Mouse (Mus musculus): ENCODE data around the gene Dmxl2.

Dmxl2 gene

DNA sequence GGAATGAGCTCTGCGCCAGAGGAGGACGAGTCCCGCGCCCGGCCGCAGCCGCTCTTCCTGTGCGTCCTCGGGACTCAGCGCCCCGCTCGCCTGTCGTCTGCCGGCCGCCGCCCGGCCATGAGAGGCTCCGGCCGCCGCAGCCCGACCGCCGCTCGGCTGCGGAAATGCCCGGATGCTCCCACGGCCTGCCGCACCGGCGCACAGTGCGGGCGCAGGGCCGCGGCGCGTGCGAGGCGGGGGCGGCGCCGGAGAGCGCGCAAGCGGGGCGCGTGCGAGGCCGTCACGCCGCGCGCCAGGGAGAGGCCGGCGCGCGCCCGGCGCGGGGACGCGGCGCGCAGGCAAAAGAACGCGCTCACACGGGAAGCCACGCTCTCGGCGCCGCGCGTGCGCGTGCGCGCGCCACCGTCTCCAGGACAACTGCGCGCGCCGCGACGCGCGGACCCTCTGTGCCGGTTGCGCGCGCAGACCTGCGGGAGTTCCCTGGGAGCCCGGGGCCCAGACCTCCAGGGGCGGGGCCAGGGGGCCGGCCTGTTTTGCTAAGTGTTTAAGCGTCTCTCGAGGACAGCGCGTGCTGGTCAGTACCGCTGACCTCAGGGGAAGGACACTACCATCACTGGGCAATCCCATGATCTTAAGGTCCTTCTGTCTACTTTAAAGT is at the start of gene Dmxl2:
Gene Dmxl2 (minus strand): TSS at position 174 of the 658 bp plus-strand sequence.
- ATAC-seq (ENCODE audit: insufficient number of reproducible peaks, low FRiP score, low TSS enrichment), result peak; percentile 88

DNA sequence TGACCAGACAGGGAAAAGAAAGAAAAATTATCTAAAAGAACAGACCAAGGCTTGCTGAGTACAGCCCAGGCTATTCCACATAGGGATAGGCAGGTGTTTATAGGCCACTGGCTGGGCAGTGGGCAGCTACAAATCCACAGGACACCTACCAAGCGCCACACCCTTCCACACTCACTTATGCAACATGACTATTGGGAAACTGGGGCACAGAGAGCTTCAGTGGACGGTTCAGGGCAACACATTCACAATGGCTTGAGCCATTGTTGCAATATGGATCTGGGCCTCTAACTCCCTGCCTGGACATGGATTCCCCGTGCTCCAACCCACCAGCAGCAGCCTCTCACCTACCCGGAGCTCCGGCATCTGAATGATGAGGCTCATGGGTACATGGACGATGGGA is 48.0 kb upstream of the Dmxl2 start:
- no peak for ATAC-seq (ENCODE audit: insufficient number of reproducible peaks, low FRiP score, low TSS enrichment)

DNA sequence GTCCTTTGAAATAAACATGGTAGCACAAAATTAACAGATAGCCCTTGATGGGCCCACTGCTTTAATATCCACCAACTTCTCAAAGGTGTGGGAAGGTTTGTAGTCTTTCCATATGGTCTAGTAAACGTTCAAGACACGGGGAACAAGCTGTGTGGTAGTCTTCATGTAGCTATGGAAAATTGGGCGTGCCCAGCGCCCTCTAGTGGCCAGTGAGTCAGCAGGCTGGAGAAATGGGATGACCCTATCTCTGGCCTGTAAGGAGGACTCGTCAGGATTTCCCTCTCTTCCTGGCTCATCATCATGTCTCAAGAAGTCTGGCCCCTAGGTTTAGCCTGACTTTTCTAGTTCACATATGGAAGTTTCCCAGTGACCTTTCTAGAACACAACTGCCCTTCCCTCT is 46.1 kb upstream of the Dmxl2 start:
- ATAC-seq (ENCODE audit: insufficient number of reproducible peaks, low FRiP score, low TSS enrichment), result 0 out of 2 replicates have a peak, but pooled peaks have one; percentile 39

DNA sequence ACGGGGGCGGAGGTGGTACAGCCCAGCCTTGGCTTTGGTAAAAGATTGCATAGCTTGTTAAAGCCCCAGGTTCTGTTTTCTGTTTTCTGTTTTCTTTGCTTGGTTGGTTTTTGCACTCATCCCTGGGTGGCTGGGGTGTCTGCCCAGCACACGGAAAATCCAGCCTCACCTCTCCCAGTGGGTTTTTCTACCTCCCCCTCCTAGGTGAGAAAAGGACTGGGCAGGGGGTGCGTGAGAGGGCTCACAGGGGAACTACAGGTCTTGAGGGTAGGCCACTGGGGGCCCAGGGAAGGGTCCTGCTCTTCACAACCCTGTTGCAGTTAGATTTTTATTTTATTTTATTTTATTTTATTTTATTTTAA is 43.5 kb upstream of the Dmxl2 start:
- no peak for ATAC-seq (ENCODE audit: insufficient number of reproducible peaks, low FRiP score, low TSS enrichment)

DNA sequence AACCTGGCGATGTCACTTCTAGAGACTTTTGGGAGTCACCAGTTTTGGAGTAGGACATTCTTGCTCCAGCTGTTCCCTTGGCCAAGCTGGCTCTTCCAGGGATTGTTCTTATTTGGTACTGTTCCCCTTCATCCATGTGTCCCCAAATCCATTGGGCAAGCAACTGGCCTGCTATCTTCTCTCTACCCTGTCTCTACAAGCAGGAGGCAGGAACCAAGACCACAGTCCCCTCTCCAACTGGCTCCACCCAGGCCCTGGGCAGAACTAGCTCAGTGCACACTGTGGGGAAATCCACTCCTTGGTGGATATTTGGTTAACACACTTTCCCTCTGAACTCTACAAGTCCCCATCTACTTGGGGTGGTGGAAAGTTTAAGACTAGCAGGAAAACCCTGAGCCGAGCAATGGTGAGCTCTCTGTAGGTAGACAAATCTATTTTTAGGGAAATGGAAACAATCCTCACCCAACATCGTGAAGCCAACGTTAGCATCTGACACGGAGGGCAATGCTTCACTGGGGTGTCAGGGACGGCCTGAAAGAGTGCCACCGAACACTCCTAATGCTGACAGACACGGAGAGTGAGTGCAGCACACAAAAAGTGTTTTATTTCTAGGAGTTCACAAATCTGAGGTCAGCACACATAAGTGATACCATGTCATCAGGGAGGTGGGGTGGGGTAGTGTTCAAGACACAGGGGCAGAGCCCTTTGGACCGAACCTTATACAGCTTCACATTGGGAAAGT is 43.0 kb upstream of the Dmxl2 start:
- no peak for ATAC-seq (ENCODE audit: insufficient number of reproducible peaks, low FRiP score, low TSS enrichment)

DNA sequence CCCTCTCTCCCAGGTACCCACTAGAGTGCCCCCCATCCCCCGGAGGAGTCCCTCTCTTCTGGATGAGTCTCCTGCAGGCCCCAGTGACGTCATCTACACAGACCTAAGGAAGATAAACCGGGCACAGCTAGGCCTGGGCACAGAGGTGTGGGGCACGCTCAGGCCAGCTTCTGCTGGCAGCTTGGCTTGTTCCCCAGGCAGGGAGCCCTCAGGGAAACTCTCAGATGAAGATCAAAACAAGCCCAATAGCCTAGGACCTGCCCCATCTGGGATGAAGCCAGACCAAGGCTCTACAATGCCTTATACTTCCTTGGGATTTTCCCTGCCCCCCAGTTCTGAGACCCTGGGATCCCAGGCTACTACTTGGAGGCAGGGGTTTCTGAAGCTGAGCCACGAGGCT is 39.4 kb upstream of the Dmxl2 start:
- ATAC-seq (ENCODE audit: insufficient number of reproducible peaks, low FRiP score, low TSS enrichment), result no peak

DNA sequence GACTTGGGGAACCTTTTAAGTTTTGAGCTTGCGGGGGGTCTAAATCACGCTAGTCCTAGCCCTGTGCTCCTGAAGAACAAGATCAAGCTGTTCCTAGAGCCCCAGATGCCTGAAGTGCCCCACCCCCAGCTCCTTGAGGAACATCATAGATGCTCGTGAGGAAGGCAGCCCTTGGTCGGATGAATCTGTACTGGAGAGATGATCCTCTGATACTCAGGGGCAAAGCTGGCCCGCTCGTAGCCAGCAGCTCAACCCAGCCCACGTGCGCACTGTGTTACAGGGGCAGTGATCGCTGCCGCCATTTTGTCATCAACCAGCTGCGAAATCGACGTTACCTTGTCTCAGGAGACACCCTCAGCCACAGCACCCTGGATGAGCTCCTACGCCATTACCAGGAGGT is 37.3 kb upstream of the Dmxl2 start, which contains the start of gene Sh2d7:
Gene Sh2d7 (plus strand): TSS at position 301 of the 400 bp plus-strand sequence.
- no peak for ATAC-seq (ENCODE audit: insufficient number of reproducible peaks, low FRiP score, low TSS enrichment)

DNA sequence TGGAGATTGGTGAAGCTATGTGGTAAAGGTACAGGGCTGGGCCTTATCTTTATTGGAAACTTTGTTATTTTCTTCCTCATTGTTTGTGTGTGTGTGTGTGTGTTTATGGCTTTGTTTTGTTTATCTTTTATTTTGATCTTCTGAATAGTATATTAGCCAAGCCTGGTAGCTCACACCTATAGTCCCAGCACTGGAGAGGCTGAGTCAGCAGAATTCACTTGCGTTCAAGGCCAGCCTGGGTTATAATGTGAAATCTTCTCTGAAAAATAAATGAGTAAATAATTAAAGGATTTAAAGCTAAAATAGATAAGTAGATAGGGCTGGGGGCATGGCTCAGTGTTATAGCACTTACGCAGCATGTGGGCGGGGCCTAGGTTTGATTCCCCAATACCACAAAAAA is 36.8 kb upstream of the Dmxl2 start:
- no peak for ATAC-seq (ENCODE audit: insufficient number of reproducible peaks, low FRiP score, low TSS enrichment)

DNA sequence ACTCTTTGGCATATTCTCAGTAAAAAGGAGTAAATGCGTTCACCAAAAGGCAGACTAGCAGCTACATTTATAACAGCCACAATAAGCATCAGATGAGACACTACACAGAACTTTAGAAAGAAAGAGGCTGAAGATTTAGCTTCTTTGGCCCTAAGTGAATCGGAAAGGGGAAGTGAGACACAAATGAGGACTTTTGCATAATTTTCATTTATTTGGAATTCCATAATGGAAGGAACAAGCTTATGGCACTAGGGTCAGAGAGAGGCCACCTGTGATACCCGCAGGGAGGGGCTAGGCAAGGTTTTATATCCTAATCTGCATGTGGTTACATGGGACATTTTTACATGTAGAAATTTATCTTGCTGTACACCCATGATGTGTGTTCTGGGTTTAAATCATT is 36.1 kb upstream of the Dmxl2 start:
- no peak for ATAC-seq (ENCODE audit: insufficient number of reproducible peaks, low FRiP score, low TSS enrichment)

DNA sequence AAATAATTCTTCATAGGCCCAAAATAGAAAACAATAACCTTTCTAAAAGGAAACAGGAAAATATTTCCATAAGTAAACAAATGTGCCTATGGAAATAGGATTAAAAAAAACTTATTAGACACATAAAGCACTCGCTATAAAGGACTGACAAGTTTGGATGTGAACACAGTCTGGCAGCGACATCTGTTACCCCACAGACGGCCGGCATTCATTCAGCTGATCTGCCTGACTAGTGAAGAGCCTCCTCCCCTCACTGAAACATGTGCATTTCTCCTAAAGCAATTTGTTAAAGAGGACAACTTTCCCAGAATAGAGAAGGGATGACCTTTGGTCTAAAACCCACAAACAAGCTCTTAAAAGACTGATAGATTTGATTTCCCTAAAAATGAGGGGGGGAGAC is 35.6 kb upstream of the Dmxl2 start:
- no peak for ATAC-seq (ENCODE audit: insufficient number of reproducible peaks, low FRiP score, low TSS enrichment)

DNA sequence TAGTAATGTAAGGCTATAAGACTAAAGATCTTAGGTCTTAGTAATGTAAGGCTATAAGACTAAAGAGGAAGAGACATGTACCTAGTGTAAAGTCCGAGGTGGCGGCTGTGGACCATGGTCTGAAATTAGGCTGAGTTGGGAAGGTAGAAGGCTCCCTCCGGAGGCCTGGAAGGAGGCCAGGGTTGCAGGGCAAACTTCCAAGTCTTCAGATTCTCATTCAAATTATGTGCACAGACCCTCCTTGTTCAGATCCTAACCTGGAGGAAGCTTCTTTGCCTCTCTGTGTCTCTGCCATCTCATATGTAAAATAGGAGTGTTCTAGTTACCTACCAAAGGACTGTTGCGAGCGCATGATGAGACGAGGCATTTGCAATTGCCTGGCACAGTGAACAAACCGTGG is 34.8 kb upstream of the Dmxl2 start:
- no peak for ATAC-seq (ENCODE audit: insufficient number of reproducible peaks, low FRiP score, low TSS enrichment)

DNA sequence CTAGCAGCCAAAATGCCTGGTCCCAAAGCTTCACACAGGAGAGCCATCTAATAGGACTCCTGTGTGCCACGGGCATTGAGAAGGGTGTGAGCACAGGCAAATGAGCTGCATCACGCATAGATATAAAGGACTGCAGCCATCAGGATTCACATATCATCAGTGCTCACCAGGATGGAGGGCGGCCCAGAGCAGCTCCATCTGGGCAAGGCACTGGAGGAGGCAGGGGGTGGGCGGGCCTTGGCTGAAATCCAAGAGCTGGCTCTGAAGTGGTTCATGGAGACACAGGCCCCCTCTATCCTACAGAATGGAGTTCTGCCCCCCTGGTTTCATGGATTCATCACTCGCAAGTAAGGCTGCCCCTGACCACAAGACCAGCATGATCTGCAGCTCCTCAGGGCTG is 32.5 kb upstream of the Dmxl2 start:
- ATAC-seq (ENCODE audit: insufficient number of reproducible peaks, low FRiP score, low TSS enrichment), result peak; percentile 31; the same call in 1 of the 2 replicates

DNA sequence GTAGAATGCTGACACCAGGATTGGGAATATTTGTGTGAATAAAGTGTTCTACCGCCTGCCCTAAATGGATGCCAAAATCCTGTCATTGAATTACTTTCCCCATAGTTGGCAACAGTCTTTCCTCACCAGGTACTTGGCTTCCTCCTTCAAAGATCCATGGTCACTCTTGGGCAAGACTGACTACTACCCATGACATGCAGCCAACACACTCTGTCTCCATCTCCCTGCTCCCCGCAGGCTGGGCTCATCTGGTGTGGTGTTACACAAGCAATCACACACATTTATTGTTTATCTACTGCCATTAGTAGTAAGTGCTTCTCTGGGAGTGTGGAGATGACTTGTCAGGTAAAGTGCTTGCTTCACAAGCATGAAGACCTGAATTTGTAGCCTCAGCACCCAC is 31.5 kb upstream of the Dmxl2 start:
- ATAC-seq (ENCODE audit: insufficient number of reproducible peaks, low FRiP score, low TSS enrichment), result no peak

DNA sequence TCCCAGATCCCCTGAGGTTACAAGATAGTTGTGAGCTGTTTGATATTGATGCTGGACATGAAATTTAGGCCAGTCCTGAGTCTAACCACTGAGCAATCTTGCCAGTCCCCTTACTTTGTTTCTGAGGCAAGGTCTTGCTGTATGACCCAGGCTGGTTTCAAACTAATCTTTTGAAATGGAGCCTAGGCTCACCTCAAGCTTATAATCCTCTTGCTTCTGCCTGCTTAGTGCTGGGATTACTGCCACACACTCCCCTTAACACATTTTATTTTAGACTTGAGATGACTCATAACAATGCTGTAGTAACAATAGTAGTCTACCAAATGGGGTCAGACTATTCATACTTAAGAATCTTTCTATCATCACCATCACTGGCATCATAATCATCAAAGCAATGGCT is 30.0 kb upstream of the Dmxl2 start:
- ATAC-seq (ENCODE audit: insufficient number of reproducible peaks, low FRiP score, low TSS enrichment), result no peak

DNA sequence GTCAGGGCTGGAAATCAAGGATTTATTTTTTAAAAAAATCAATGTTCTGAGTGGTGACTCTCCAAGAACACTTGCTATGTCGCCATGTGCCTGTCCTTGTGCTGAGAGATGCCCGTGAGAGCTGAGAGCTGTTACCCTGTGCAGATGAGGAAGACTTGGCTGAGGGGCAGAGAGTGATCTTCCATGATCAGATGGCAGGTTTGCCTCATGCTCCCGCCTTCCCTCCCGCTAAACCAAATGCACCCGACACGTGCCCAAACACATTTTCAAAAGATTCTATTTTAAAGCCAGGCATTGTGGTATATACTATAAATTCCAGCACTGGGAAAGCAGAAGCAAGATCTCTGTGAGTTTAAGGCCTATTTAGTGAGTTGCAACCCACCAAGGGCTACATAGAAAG is 29.4 kb upstream of the Dmxl2 start:
- no peak for ATAC-seq (ENCODE audit: insufficient number of reproducible peaks, low FRiP score, low TSS enrichment)

DNA sequence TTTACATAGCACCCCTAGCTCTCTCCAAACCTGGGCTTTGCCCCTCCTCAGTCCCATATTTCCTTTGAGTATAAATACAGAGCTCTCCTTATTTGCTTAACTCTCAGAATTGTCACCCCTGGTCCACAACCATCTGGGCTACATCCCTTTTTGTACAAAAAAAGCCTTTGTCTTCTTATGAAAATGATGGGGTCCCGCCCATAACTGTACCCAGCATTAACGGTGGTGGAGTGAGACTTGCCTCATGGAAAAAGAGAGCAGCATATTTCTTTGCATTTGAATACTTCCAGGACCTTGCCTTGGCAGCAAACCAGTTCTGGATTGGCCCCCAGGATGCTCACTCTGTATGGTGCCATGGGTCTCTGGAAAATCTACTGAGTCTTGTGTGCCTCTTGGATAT is 28.5 kb upstream of the Dmxl2 start:
- ATAC-seq (ENCODE audit: insufficient number of reproducible peaks, low FRiP score, low TSS enrichment), result no peak

DNA sequence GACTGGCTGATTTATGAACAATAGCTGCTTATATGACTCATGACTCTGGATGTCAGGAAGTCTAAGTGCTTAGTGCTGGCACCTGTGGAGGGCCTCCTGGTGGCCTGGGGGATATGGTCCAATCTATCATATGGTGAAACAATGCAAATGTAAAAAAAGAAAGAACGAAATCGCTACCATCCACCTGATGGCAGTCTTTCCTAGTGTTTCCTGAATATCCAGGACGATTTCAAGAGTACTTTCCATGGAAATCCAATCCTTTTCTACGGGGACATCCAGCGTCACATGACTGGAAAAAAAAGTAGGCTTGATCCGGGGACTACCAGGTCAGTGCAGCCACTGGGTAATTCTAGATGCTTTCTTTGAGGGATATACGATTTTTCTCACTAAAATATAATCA is 26.3 kb upstream of the Dmxl2 start:
- no peak for ATAC-seq (ENCODE audit: insufficient number of reproducible peaks, low FRiP score, low TSS enrichment)

DNA sequence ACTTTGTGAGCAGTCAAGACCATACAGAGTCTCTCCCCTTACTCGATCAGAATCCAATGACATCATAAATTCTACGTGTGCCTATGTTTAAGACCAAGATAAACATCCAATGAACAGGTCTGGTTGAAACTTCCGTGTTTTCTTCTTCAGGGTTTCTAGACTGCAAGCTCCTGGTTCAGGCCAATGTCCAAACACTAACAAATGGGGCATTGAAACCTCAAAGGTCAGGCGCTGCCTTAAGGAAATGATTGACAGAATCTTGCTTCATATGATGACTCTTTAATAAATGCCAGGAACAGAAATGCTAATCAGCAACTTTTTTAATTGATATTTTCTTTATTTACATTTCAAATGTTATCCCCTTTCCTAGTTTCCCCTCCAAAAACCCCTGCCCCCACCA is 18.9 kb upstream of the Dmxl2 start:
- ATAC-seq (ENCODE audit: insufficient number of reproducible peaks, low FRiP score, low TSS enrichment), result no peak

DNA sequence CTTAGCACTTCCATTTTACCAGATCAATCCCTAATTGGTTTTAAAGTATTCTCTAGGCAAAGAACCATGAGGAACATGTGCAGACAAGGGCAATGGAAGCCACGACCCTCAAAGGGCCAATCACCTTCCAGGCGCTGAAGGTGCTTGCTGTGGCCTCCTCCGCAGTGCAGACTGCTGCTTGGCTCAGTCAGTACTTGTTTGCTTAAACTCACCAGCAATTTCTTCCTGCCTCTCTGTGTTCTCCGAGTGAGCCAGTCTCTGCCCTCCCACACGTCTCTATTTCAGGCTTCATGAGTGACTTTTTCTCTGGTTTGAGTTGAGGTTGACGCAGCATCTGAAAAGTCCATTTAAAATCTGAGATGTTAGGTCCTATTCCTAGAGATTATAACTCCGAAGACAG is 17.5 kb upstream of the Dmxl2 start:
- no peak for ATAC-seq (ENCODE audit: insufficient number of reproducible peaks, low FRiP score, low TSS enrichment)

DNA sequence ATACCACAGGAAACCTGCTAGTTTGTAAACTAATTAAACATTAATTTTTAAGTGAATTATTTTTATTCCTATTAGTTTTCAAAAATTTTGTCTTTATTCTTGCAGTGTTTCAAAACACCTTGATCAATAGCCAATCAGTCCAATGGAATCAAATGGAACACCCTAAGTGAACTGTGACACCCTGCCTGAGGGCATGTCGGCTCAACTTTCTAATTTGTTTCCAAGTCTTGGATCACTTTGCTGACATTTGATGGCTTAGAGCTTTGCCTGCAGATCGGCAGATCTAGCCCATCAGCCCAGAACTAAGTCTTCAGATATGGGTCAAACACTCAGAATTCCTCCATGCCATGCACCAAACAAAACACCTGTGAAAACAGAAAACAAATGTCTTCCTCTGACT is 14.6 kb upstream of the Dmxl2 start:
- ATAC-seq (ENCODE audit: insufficient number of reproducible peaks, low FRiP score, low TSS enrichment), result no peak

DNA sequence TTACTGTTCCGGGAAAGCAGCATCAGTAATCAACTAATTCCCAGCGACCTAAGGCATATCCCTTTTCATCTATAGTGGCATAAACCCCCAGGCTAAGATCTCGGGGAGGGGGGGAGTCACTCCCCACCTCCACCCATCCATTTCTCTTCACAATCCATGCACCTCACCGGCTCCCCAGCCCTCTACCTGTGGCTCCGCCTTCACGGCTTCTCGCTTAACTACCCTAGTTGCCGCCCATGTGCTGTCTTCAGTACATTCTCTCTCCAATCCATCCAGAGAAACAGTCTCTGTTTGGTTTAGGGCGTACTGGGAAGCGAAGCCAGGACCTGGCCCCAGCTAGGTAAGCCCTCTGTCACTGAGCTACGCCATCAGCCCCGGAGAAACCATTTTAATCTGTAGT is 1.4 kb upstream of the Dmxl2 start:
- ATAC-seq (ENCODE audit: insufficient number of reproducible peaks, low FRiP score, low TSS enrichment), result no peak

DNA sequence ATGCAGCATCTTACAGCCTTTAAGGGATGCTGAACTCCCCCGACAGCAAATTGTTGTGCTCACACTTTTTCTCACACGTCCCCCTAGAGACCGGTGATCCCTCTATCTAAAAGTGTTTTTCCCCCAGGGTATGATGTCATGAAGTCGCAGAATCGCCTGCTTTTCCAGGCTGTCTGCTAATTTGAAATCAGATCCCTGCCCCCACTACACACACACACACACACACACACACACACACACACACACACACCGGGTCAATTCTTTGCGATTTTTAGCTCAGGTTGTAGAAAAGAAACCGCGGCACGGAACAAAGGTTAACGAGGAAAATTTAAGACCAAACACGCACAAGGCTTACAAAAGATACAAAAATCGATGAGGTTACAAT is 677 bp upstream of the Dmxl2 start:
- ATAC-seq (ENCODE audit: insufficient number of reproducible peaks, low FRiP score, low TSS enrichment), result no peak

Data from cerebellum, adult (tissue).